Mouse (Mus musculus): ENCODE measurements at regions not wholly inside any gene's neighbourhood (a gene's known extent, or its start where the extent isn't known, plus 50 kb on each side); places are given as distances from the start of the nearest gene placed in this dataset.

DNA sequence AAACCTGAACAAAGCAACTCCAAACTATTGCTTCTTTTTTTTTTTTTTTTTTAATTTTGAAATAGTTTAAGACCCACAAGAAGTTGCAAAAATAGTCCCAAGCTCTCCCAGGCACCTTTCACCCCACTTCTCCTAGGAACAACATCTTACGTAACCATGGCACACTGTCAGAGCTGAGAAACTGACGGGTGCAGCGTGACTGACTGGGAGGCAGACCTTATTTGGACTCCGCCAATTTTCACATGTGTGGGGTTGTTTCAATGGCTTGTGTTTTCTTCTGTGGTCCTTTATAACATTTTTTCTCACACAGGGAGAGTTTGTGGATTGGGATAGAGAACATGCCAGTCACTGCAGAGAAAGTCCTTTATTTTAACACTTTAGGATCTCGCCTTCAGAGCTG, 66.6 kb downstream of the Lsm3 start:
- peaks cover 34% of the 10 kb centered on the region for H3K27me3 ChIP-seq (ENCODE audit: control insufficient read depth, insufficient read depth, low read length)

DNA sequence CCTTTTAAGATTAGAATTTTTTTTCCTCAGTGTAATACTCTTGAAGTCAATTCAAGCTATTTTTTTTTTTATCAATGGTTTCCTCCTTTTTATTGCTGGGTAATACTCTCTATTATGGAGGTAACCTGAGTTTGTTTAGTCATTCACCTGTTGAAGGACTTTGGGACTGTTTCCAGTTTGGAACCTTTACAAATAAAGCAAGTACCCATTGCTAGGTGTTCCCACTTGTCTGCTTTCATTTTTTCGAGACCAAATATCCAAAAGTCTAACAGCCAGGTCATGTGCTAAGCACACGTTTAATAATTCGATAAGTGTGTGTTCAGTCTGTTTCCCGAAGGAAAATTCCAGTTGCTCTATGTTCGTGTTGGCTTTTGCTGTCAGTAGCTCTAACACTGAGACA, 67.6 kb downstream of the Lsm3 start:
- TF ChIP-seq CTCF (IDR thresholded peaks at IDR 0.05; ENCODE audit: low read depth) (no peak), EP300 (IDR thresholded peaks at IDR 0.05; ENCODE audit: low read depth) (no peak)
- H3K27ac ChIP-seq (ENCODE audit: low read depth) = no peak overlapping the region
- 83% methylated on average over 5 of the region's 5 CpGs for WGBS
- no peaks in the 10 kb centered on the region for H3K4me1 ChIP-seq (ENCODE audit: control insufficient read depth, insufficient read depth)
- no peaks in the 10 kb centered on the region for H3K9me3 ChIP-seq (replicated peaks; ENCODE audit: control insufficient read depth, low read length)
- H3K9ac ChIP-seq (replicated peaks; ENCODE audit: low read depth, low read length) = no peak overlapping the region
- no peak overlapping the region for H3K4me2 ChIP-seq (ENCODE audit: low read depth, low read length)
- DNase-seq (ENCODE audit: low spot score) = no peak
- H3K27me3 ChIP-seq (ENCODE audit: control insufficient read depth, insufficient read depth, low read length) = peaks cover 30% of the 10 kb centered on the region
- no peaks in the 10 kb centered on the region for H3K36me3 ChIP-seq (replicated peaks; ENCODE audit: control insufficient read depth, insufficient read depth, low read length)
- no peak for ATAC-seq (ENCODE audit: insufficient read depth, low read depth)
- no peak overlapping the region for H3K4me3 ChIP-seq (ENCODE audit: low read depth, low read length)

More for the DNA sequence above, 66.6 kb downstream of the Lsm3 start:
- TF ChIP-seq EP300 (IDR thresholded peaks at IDR 0.05; ENCODE audit: low read depth) (no peak), CTCF (IDR thresholded peaks at IDR 0.05; ENCODE audit: low read depth) (no peak)
- ATAC-seq (ENCODE audit: insufficient read depth, low read depth) (no peak), DNase-seq (ENCODE audit: low spot score) (no peak)
- WGBS = 86% methylated on average over 5 of the region's 5 CpGs
- Histone ChIP-seq H3K27ac (ENCODE audit: low read depth) (no peak overlapping the region), H3K9ac (replicated peaks; ENCODE audit: low read depth, low read length) (no peak overlapping the region), H3K4me1 (ENCODE audit: control insufficient read depth, insufficient read depth) (no peaks in the 10 kb centered on the region), H3K9me3 (replicated peaks; ENCODE audit: control insufficient read depth, low read length) (no peaks in the 10 kb centered on the region), H3K4me3 (ENCODE audit: low read depth, low read length) (no peak overlapping the region), H3K36me3 (replicated peaks; ENCODE audit: control insufficient read depth, insufficient read depth, low read length) (no peaks in the 10 kb centered on the region), H3K4me2 (ENCODE audit: low read depth, low read length) (no peak overlapping the region)

DNA sequence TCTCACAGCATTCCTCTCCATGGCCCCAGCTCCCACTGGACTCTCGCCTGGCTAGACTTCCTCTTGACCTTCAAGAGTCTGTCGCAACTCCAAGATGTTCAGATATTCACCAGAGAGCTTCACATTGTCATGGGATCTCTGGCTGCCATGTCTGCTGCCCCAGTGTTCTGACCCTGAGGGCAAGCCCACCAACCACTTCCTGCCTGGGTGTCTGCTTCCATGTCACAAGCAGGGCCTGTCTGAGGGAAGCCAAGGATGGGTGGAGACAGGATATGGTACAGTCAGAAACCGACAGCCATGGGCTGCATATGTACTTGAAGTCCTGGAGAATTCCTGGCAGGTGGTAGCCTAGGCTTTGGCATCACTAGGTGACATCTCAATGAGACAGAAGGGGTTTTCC, 69.8 kb downstream of the Lsm3 start:
- Histone ChIP-seq H3K4me3 (ENCODE audit: low read depth, low read length) (no peak overlapping the region), H3K9ac (replicated peaks; ENCODE audit: low read depth, low read length) (no peak overlapping the region), H3K4me1 (ENCODE audit: control insufficient read depth, insufficient read depth) (0 out of 2 replicates have a peak, but pooled peaks cover 6% of the 10 kb centered on the region), H3K27me3 (ENCODE audit: control insufficient read depth, insufficient read depth, low read length) (peaks cover 13% of the 10 kb centered on the region; the same call in 1 of the 2 replicates), H3K27ac (ENCODE audit: low read depth) (no peak overlapping the region), H3K36me3 (replicated peaks; ENCODE audit: control insufficient read depth, insufficient read depth, low read length) (no peaks in the 10 kb centered on the region), H3K9me3 (replicated peaks; ENCODE audit: control insufficient read depth, low read length) (no peaks in the 10 kb centered on the region), H3K4me2 (ENCODE audit: low read depth, low read length) (no peak overlapping the region)
- 70% methylated on average over 3 of the region's 3 CpGs for WGBS
- DNase-seq (ENCODE audit: low spot score) = no peak
- no peak for TF ChIP-seq CTCF (IDR thresholded peaks at IDR 0.05; ENCODE audit: low read depth)
- TF ChIP-seq EP300 (IDR thresholded peaks at IDR 0.05; ENCODE audit: low read depth) = no peak
- no peak; the same call in 1 of the 2 replicates for ATAC-seq (ENCODE audit: insufficient read depth, low read depth)

DNA sequence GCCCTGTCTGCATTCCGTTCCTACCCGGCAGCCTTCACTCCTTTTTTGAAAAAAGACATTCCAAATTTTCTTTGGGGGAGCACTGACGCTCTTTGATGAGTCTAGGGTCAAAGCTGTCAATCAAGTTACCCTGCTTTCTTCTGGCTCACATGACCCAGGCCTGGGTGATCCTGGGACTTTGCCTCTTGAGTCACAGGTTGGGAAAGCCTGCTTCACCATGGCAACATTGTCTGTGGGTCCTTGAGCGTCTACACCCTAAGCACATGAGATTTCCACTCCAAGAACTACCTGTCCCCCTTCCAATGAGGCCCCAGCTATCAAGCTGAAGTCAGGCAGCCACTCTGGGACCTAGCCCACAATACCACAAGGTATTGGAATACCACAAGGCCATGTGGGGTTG, 73.5 kb downstream of the Lsm3 start:
- Histone ChIP-seq H3K4me3 (ENCODE audit: low read depth, low read length) (no peak overlapping the region), H3K4me2 (ENCODE audit: low read depth, low read length) (no peak overlapping the region), H3K27me3 (ENCODE audit: control insufficient read depth, insufficient read depth, low read length) (peaks cover 6% of the 10 kb centered on the region; the same call in 1 of the 2 replicates), H3K36me3 (replicated peaks; ENCODE audit: control insufficient read depth, insufficient read depth, low read length) (no peaks in the 10 kb centered on the region), H3K9ac (replicated peaks; ENCODE audit: low read depth, low read length) (no peak overlapping the region), H3K4me1 (ENCODE audit: control insufficient read depth, insufficient read depth) (peaks cover 14% of the 10 kb centered on the region), H3K9me3 (replicated peaks; ENCODE audit: control insufficient read depth, low read length) (no peaks in the 10 kb centered on the region), H3K27ac (ENCODE audit: low read depth) (no peak overlapping the region)
- no peak for TF ChIP-seq EP300 (IDR thresholded peaks at IDR 0.05; ENCODE audit: low read depth)
- TF ChIP-seq CTCF (IDR thresholded peaks at IDR 0.05; ENCODE audit: low read depth) = no peak
- no peak for DNase-seq (ENCODE audit: low spot score)
- WGBS = 82% methylated on average over 4 of the region's 4 CpGs
- no peak for ATAC-seq (ENCODE audit: insufficient read depth, low read depth)

DNA sequence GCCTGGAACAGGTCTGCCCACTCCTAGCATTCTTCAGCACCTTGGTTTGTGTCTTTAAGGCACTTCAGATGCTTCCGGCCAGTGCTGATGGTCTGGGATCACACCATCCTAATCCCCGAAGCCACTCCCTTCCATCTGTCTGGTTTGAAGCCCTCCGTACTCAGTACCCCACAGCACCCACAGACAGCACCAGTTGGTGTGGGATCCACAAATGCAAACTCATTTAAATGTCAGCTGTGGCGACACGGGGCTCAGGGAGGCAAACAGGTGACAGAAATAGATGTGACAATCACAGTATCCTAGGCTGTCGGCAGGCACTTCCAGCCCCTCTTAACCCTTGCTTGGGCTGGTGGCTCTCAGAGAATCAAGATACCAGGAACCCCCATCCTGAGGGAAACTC, 74.7 kb downstream of the Lsm3 start:
- Histone ChIP-seq H3K4me2 (ENCODE audit: low read depth, low read length) (no peak overlapping the region), H3K27me3 (ENCODE audit: control insufficient read depth, insufficient read depth, low read length) (peaks cover 6% of the 10 kb centered on the region; the same call in 1 of the 2 replicates), H3K4me1 (ENCODE audit: control insufficient read depth, insufficient read depth) (peaks cover 14% of the 10 kb centered on the region), H3K4me3 (ENCODE audit: low read depth, low read length) (no peak overlapping the region), H3K9me3 (replicated peaks; ENCODE audit: control insufficient read depth, low read length) (no peaks in the 10 kb centered on the region), H3K27ac (ENCODE audit: low read depth) (no peak overlapping the region), H3K9ac (replicated peaks; ENCODE audit: low read depth, low read length) (no peak overlapping the region), H3K36me3 (replicated peaks; ENCODE audit: control insufficient read depth, insufficient read depth, low read length) (no peaks in the 10 kb centered on the region)
- WGBS = 37% methylated on average over 6 of the region's 6 CpGs
- TF ChIP-seq EP300 (IDR thresholded peaks at IDR 0.05; ENCODE audit: low read depth) (no peak), CTCF (IDR thresholded peaks at IDR 0.05; ENCODE audit: low read depth) (no peak)
- ATAC-seq (ENCODE audit: insufficient read depth, low read depth) = no peak
- no peak for DNase-seq (ENCODE audit: low spot score)

DNA sequence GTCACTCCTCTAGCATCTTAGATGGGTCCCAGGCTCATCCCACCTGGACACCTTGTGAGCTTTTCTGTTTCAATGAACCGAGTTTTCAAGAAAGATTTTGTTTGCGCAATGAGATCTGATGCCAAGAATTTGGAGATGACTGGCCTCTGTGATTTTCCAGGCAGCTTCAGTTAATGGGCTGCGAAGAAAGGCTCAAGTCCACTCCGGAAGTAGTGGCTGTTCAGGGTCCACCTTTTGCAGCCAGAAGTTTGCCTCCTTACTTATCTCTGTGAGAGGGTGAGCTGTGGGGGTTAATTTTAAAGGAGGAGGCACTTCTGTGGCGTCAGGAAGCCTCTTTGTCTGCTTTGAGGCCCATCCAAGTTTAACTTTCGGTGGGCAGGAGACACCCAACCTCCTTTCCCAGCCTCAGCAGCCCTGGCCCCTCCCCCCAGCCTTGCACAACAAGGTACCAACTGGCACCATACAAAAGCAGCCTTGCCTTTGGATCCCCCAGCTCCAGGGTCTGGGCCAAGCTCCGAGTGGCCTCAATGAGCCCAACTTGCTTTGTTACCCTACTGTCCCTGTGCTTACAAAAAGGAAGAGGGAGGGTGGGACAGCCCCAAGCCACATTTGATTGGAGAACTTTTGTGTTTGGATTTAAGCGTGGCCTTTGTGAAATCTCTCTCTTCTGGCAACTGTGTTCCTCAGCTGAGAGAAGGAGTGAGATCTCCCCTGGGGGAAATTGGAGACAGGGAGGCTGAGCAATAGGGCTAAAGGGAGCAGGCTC, 75.3 kb downstream of the Lsm3 start:
- Histone ChIP-seq H3K4me1 (ENCODE audit: control insufficient read depth, insufficient read depth) (peaks cover 14% of the 10 kb centered on the region), H3K9me3 (replicated peaks; ENCODE audit: control insufficient read depth, low read length) (no peaks in the 10 kb centered on the region), H3K4me3 (ENCODE audit: low read depth, low read length) (no peak overlapping the region), H3K27ac (ENCODE audit: low read depth) (no peak overlapping the region), H3K4me2 (ENCODE audit: low read depth, low read length) (no peak overlapping the region), H3K9ac (replicated peaks; ENCODE audit: low read depth, low read length) (no peak overlapping the region), H3K36me3 (replicated peaks; ENCODE audit: control insufficient read depth, insufficient read depth, low read length) (no peaks in the 10 kb centered on the region), H3K27me3 (ENCODE audit: control insufficient read depth, insufficient read depth, low read length) (peaks cover 2% of the 10 kb centered on the region; the same call in 1 of the 2 replicates)
- no peak for TF ChIP-seq EP300 (IDR thresholded peaks at IDR 0.05; ENCODE audit: low read depth)
- no peak for TF ChIP-seq CTCF (IDR thresholded peaks at IDR 0.05; ENCODE audit: low read depth)
- 27% methylated on average over 8 of the region's 8 CpGs for WGBS
- ATAC-seq (ENCODE audit: insufficient read depth, low read depth) (no peak), DNase-seq (ENCODE audit: low spot score) (no peak)
